Mouse (Mus musculus) MEL (cell line): ENCODE results near the gene Sgca. TPM values are rescaled to one million over a fixed set of nuclear protein-coding genes. Genes with fewer than 3 reads are reported as not detected.

ENCODE experiments used
- DNase-seq: peaks from one replicate; pipeline ENCODE4 v3.0.0; 2011; ENCODE audit warnings: low read depth, low spot score
- H3K27ac ChIP-seq: 2 replicates; pipeline ENCODE4 v1.5.1; 2012; ENCODE audit warnings: low read depth, mild to moderate bottlenecking, control low read depth, low read length, moderate library complexity; ENCODE audit not compliant: control insufficient read depth
- H3K27me3 ChIP-seq, 2 experiments: fragments of 150-350 bp in 1 of 2; sonication (generic) in 1 of 2; 2 replicates each; pipeline ENCODE4 v1.6.1; 2012; ENCODE audit warnings: low read length in 2 of 2, mild to moderate bottlenecking in 2 of 2, improper control_type of control experiment in 1 of 2, moderate library complexity in 1 of 2; ENCODE audit not compliant: insufficient read depth in 2 of 2, control insufficient read depth in 1 of 2
- H3K36me3 ChIP-seq, 2 experiments: 2 replicates each; pipeline ENCODE4 v1.6.1; 2012 to 2014; ENCODE audit warnings: low read length in 2 of 2, improper control_type of control experiment in 1 of 2, inconsistent platforms in 1 of 2, mild to moderate bottlenecking in 1 of 2; ENCODE audit not compliant: insufficient read depth in 2 of 2, control insufficient read depth in 1 of 2
- H3K4me1 ChIP-seq, 2 experiments: fragments of 150-350 bp in 1 of 2; sonication (generic) in 1 of 2; 2 replicates each; pipeline ENCODE4 v1.6.1; 2012; ENCODE audit warnings: low read length in 2 of 2, improper control_type of control experiment in 1 of 2, mild to moderate bottlenecking in 1 of 2; ENCODE audit not compliant: insufficient read depth in 2 of 2, control insufficient read depth in 1 of 2
- H3K4me3 ChIP-seq, 2 experiments: fragments of 150-350 bp in 1 of 2; sonication (generic) in 1 of 2; 2 replicates each; pipeline ENCODE4 v1.5.1; 2012; ENCODE audit warnings: low read depth in 2 of 2, low read length in 2 of 2, mild to moderate bottlenecking in 2 of 2, moderate library complexity in 2 of 2, control low read depth in 1 of 2, improper control_type of control experiment in 1 of 2; ENCODE audit not compliant: control insufficient read depth in 1 of 2, insufficient read depth in 1 of 2
- H3K79me2 ChIP-seq: 2 replicates; pipeline ENCODE4 v1.6.1; 2012; ENCODE audit warnings: mild to moderate bottlenecking, low read length, moderate library complexity; ENCODE audit not compliant: control insufficient read depth, poor library complexity, insufficient read depth
- H3K9ac ChIP-seq: 2 replicates; pipeline ENCODE4 v1.6.1; 2012; ENCODE audit warnings: low read depth, mild to moderate bottlenecking, control low read depth, low read length, moderate library complexity; ENCODE audit not compliant: control insufficient read depth, poor library complexity, severe bottlenecking
- H3K9me3 ChIP-seq: fragments of 150-350 bp; sonication (generic); replicated peaks from 2 replicates; pipeline ENCODE4 v1.6.1; 2012; ENCODE audit warnings: mild to moderate bottlenecking, low read length, improper control_type of control experiment, moderate library complexity; ENCODE audit not compliant: insufficient read depth
- CHD1 ChIP-seq: IDR thresholded peaks from 2 replicates; pipeline ENCODE4 v1.6.1; 2012; ENCODE audit warnings: low read depth, mild to moderate bottlenecking, inconsistent platforms, low read length, improper control_type of control experiment
- CTCF ChIP-seq, 3 experiments: IDR thresholded peaks in 2 of 3; conservative IDR thresholded peaks in 1 of 3; 2 replicates each; pipeline ENCODE4 v1.5.1; 2011 to 2012; ENCODE audit warnings: low read length in 3 of 3, low read depth in 2 of 3, mild to moderate bottlenecking in 2 of 3, improper control_type of control experiment in 1 of 3, inconsistent platforms in 1 of 3, mixed read lengths in 1 of 3, moderate library complexity in 1 of 3; ENCODE audit not compliant: control insufficient read depth in 1 of 3, insufficient read depth in 1 of 3, poor library complexity in 1 of 3, severe bottlenecking in 1 of 3
- ELF1 ChIP-seq: IDR thresholded peaks from 2 replicates; pipeline ENCODE4 v1.6.1; 2014; ENCODE audit warnings: low read depth, mild to moderate bottlenecking, inconsistent platforms, low read length, improper control_type of control experiment, moderate library complexity
- EP300 ChIP-seq, 2 experiments: IDR thresholded peaks; 2 replicates each; pipeline ENCODE4 v1.6.1; 2011; ENCODE audit warnings: improper control_type of control experiment in 2 of 2, low read length in 2 of 2, low read depth in 1 of 2, mild to moderate bottlenecking in 1 of 2
- GATA1 ChIP-seq: IDR thresholded peaks from 2 replicates; pipeline ENCODE4 v1.6.1; 2011; ENCODE audit warnings: low read depth, low read length, improper control_type of control experiment
- JUND ChIP-seq: IDR thresholded peaks from 2 replicates; pipeline ENCODE4 v1.6.1; 2011; ENCODE audit warnings: low read depth, mild to moderate bottlenecking, improper control_type of control experiment, low read length
- KAT2A ChIP-seq: conservative IDR thresholded peaks from 2 replicates; pipeline ENCODE4 v1.6.1; 2012; ENCODE audit warnings: low read depth, low read length, improper control_type of control experiment, inconsistent platforms
- MAX ChIP-seq: IDR thresholded peaks from 2 replicates; pipeline ENCODE4 v1.6.1; 2011; ENCODE audit warnings: low read length, improper control_type of control experiment
- MYB ChIP-seq: IDR thresholded peaks from 2 replicates; pipeline ENCODE4 v1.6.1; 2011; ENCODE audit warnings: mild to moderate bottlenecking, low read depth, low read length, improper control_type of control experiment
- NELFE ChIP-seq: IDR thresholded peaks from 2 replicates; pipeline ENCODE4 v1.6.1; 2011; ENCODE audit warnings: low read depth, low read length, improper control_type of control experiment
- NRF1 ChIP-seq: IDR thresholded peaks from 2 replicates; pipeline ENCODE4 v1.6.1; 2014; ENCODE audit warnings: low read depth, mild to moderate bottlenecking, inconsistent platforms, low read length, improper control_type of control experiment, moderate library complexity; ENCODE audit not compliant: poor library complexity, insufficient read depth, severe bottlenecking
- POLR2A ChIP-seq, 2 experiments: IDR thresholded peaks; 2 replicates each; pipeline ENCODE4 v1.6.1; 2011 to 2012; ENCODE audit warnings: low read length in 2 of 2, mild to moderate bottlenecking in 2 of 2, control low read depth in 1 of 2, improper control_type of control experiment in 1 of 2, low read depth in 1 of 2, moderate library complexity in 1 of 2; ENCODE audit not compliant: control insufficient read depth in 1 of 2, insufficient read depth in 1 of 2, poor library complexity in 1 of 2
- RAD21 ChIP-seq: IDR thresholded peaks from 2 replicates; pipeline ENCODE4 v1.6.1; 2011; ENCODE audit warnings: mild to moderate bottlenecking, low read depth, low read length, improper control_type of control experiment
- SIN3A ChIP-seq: IDR thresholded peaks from 2 replicates; pipeline ENCODE4 v1.6.1; 2012; ENCODE audit warnings: low read length, improper control_type of control experiment, inconsistent platforms
- TBP ChIP-seq: IDR thresholded peaks from 2 replicates; pipeline ENCODE4 v1.8.0; 2011; ENCODE audit warnings: low read depth, low read length, improper control_type of control experiment
- UBTF ChIP-seq: IDR thresholded peaks from 2 replicates; pipeline ENCODE4 v1.6.1; 2012; ENCODE audit warnings: low read depth, mild to moderate bottlenecking, inconsistent platforms, low read length, improper control_type of control experiment, moderate library complexity, borderline replicate concordance; ENCODE audit not compliant: insufficient read depth
- USF2 ChIP-seq, 2 experiments: IDR thresholded peaks; 2 replicates each; pipeline ENCODE4 v1.6.1; 2011 to 2012; ENCODE audit warnings: improper control_type of control experiment in 2 of 2, low read length in 2 of 2, borderline replicate concordance in 1 of 2, inconsistent platforms in 1 of 2, low read depth in 1 of 2, mild to moderate bottlenecking in 1 of 2; ENCODE audit not compliant: insufficient read depth in 1 of 2
- ZC3H11A ChIP-seq: IDR thresholded peaks from 2 replicates; pipeline ENCODE4 v1.6.1; 2012; ENCODE audit warnings: low read depth, mild to moderate bottlenecking, inconsistent platforms, low read length, improper control_type of control experiment
- ZMIZ1 ChIP-seq: IDR thresholded peaks from 2 replicates; pipeline ENCODE4 v1.6.1; 2012; ENCODE audit warnings: low read depth, mild to moderate bottlenecking, inconsistent platforms, low read length, improper control_type of control experiment, moderate library complexity
- ZNF384 ChIP-seq: IDR thresholded peaks from 2 replicates; pipeline ENCODE4 v1.6.1; 2012; ENCODE audit warnings: low read depth, mild to moderate bottlenecking, inconsistent platforms, low read length, improper control_type of control experiment
- polyA plus RNA-seq, 2 experiments: library from polyadenylated mRNA; stranded (reverse) in 1 of 2; unstranded in 1 of 2; fragments of >175 nt in 1 of 2; fragments of >200 nt in 1 of 2; gene quantifications; 2 replicates each; pipeline versions ENCODE4 v1.2.1 to v1.2.4; 2012; ENCODE audit warnings: low replicate concordance in 2 of 2, low read depth in 1 of 2; ENCODE audit not compliant: insufficient read length in 2 of 2, insufficient read depth in 1 of 2, missing spikeins in 1 of 2
- total RNA-seq: library from RNA; depleted of rRNA; stranded (reverse); fragments of 300-350 nt; gene quantifications from 2 replicates; pipeline ENCODE4 v1.2.3, GENCODE M21; 2012

Sgca gene
- total and polyA plus RNA-seq, 3 experiments: not detected

GRCm38 (mm10) chr11:94997596-94997995 is 21.5 kb upstream of the Sgca start (continued):
- TF ChIP-seq USF2 (IDR thresholded peaks at IDR 0.05; ENCODE audit: borderline replicate concordance in 1 of 2, insufficient read depth in 1 of 2, low read depth in 1 of 2, low read length in 2 of 2): no peak
- TF ChIP-seq NRF1: no peak
- TF ChIP-seq CHD1: no peak
- peak; percentile 88 to 96 for TF ChIP-seq EP300 (IDR thresholded peaks at IDR 0.05; ENCODE audit: low read depth in 1 of 2, low read length in 2 of 2)
- peak; percentile 56; the same call in 1 of the 2 replicates for TF ChIP-seq MYB
- no peak for TF ChIP-seq KAT2A
- peak in 1 of 2 experiments; percentile 60; a peak in 2 of 4 replicates for TF ChIP-seq POLR2A (IDR thresholded peaks at IDR 0.05; ENCODE audit: control insufficient read depth in 1 of 2, insufficient read depth in 1 of 2, low read depth in 1 of 2, low read length in 2 of 2, poor library complexity in 1 of 2)
- no peak for TF ChIP-seq UBTF
- TF ChIP-seq RAD21: no peak
- TF ChIP-seq ZNF384: no peak
- TF ChIP-seq TBP: peak; percentile 68; the same call in 1 of the 2 replicates
- TF ChIP-seq ZMIZ1: peak; percentile 84; the same call in 1 of the 2 replicates
- TF ChIP-seq MAX: no peak
- TF ChIP-seq GATA1: peak; percentile 92
- TF ChIP-seq JUND: no peak
- no peak for TF ChIP-seq ZC3H11A
- no peak for TF ChIP-seq CTCF (IDR thresholded peaks at IDR 0.05 in 2 of 3, conservative IDR thresholded peaks at IDR 0.05 in 1 of 3; ENCODE audit: control insufficient read depth in 1 of 3, insufficient read depth in 1 of 3, low read depth in 2 of 3, low read length in 3 of 3, poor library complexity in 1 of 3, severe bottlenecking in 1 of 3)
- no peak for TF ChIP-seq NELFE
- TF ChIP-seq SIN3A: peak; percentile 93
- peak; percentile 69; the same call in 1 of the 2 replicates for TF ChIP-seq ELF1

- peak overlapping the region; percentile 38 for H3K9ac ChIP-seq
- peak overlapping the region in 1 of 2 experiments; percentile 5; a peak in 2 of 4 replicates for H3K4me3 ChIP-seq
- no peaks in the 10 kb centered on the region for H3K27me3 ChIP-seq
- peak overlapping the region; percentile 75 for H3K27ac ChIP-seq
- H3K4me1 ChIP-seq: peaks cover 45 to 73% of the 10 kb centered on the region in 2 experiments
- TF ChIP-seq ZNF384 (peak; percentile 60), USF2 (IDR thresholded peaks at IDR 0.05; ENCODE audit: borderline replicate concordance in 1 of 2, insufficient read depth in 1 of 2, low read depth in 1 of 2, low read length in 2 of 2) (no peak), CHD1 (peak; percentile 53; the same call in 1 of the 2 replicates)
- no peaks in the 10 kb centered on the region for H3K9me3 ChIP-seq
- H3K79me2 ChIP-seq: peaks cover 79% of the 10 kb centered on the region
- H3K36me3 ChIP-seq: peaks cover 6 to 63% of the 10 kb centered on the region in 2 experiments
- DNase-seq: peak; percentile 61
Measured at GRCm38 (mm10) chr11:94996984-94997383, 20.9 kb upstream of the Sgca start.
